Mouse (Mus musculus) embryonic facial prominence, embryonic 15.5 days (tissue): Measurements from ENCODE around the gene Man1b1. TPM values are rescaled to one million over a fixed set of nuclear protein-coding genes. Genes with fewer than 3 reads are reported as not detected.

Experiments
- ATAC-seq: fragments of 200-750 bp; cut with Nextera tagmentation; 2 replicates; pipeline ENCODE4 v1.8.0; 2017; ENCODE audit warnings: low read depth, moderate TSS enrichment; ENCODE audit not compliant: insufficient number of reproducible peaks, low FRiP score, low TSS enrichment
- H3K27ac ChIP-seq: fragments of 300-500 bp; sonication (generic); replicated peaks from 2 replicates; pipeline ENCODE4 v1.5.1; 2015; ENCODE audit warnings: mild to moderate bottlenecking, inconsistent platforms
- H3K27me3 ChIP-seq: fragments of 300-500 bp; sonication (generic); 2 replicates; pipeline ENCODE4 v1.6.1; 2015; ENCODE audit warnings: inconsistent platforms
- H3K36me3 ChIP-seq: fragments of 300-500 bp; sonication (generic); 2 replicates; pipeline ENCODE4 v1.6.1; 2015; ENCODE audit warnings: mild to moderate bottlenecking, inconsistent platforms
- H3K4me1 ChIP-seq: fragments of 300-500 bp; sonication (generic); 2 replicates; pipeline ENCODE4 v1.6.1; 2015; ENCODE audit warnings: inconsistent platforms
- H3K4me2 ChIP-seq: fragments of 300-500 bp; sonication (generic); replicated peaks from 2 replicates; pipeline ENCODE4 v1.6.1; 2015; ENCODE audit warnings: mild to moderate bottlenecking, inconsistent platforms
- H3K4me3 ChIP-seq: fragments of 300-500 bp; sonication (generic); replicated peaks from 2 replicates; pipeline ENCODE4 v1.5.1; 2015; ENCODE audit warnings: mild to moderate bottlenecking, inconsistent platforms
- H3K9ac ChIP-seq: fragments of 300-500 bp; sonication (generic); 2 replicates; pipeline ENCODE4 v1.6.1; 2015; ENCODE audit warnings: inconsistent platforms
- H3K9me3 ChIP-seq: fragments of 300-500 bp; sonication (generic); replicated peaks from 2 replicates; pipeline ENCODE4 v1.6.1; 2016; ENCODE audit warnings: inconsistent platforms
- WGBS: fragments of 180-500 bp; shearing (Covaris S2); methylation state at CpG from one replicate; pipeline ENCODE4 v1.1.7; 2015; 5-methylcytosine and 5-hydroxymethylcytosine counted together
- polyA plus RNA-seq: library from polyadenylated mRNA; unstranded; fragments of >200 nt; fragmentation: Nextera tagmentation; extraction: Ambion mirVana; gene quantifications from 2 replicates; pipeline ENCODE4 v1.2.1, GENCODE M21; 2015

Man1b1 gene
- polyA plus RNA-seq, 1 experiment from 2014 or later: 54.4 TPM

GRCm38 (mm10) chr2:25291184-25292053, 40.7 kb upstream of the Man1b1 start:
- Histone ChIP-seq H3K9ac (no peak overlapping the region), H3K4me3 (peak overlapping the region; percentile 38), H3K27ac (no peak overlapping the region), H3K27me3 (peaks cover 89% of the 10 kb centered on the region), H3K36me3 (no peaks in the 10 kb centered on the region), H3K4me2 (peak overlapping the region; percentile 55), H3K9me3 (no peaks in the 10 kb centered on the region), H3K4me1 (peaks cover 50% of the 10 kb centered on the region)
- ATAC-seq: no peak
- 4% methylated on average over 30 of the region's 32 CpGs for WGBS

GRCm38 (mm10) chr2:25292054-25292544, 40.0 kb upstream of the Man1b1 start:
- Histone ChIP-seq H3K9me3 (no peaks in the 10 kb centered on the region), H3K4me2 (peak overlapping the region; percentile 55), H3K9ac (no peak overlapping the region), H3K27me3 (peaks cover 95% of the 10 kb centered on the region), H3K4me1 (peaks cover 47% of the 10 kb centered on the region), H3K36me3 (no peaks in the 10 kb centered on the region), H3K4me3 (peak overlapping the region; percentile 38), H3K27ac (no peak overlapping the region)
- no peak for ATAC-seq
- WGBS: 3% methylated on average over 40 of the region's 43 CpGs

GRCm38 (mm10) chr2:25292856-25293255, 39.3 kb upstream of the Man1b1 start:
- WGBS: 0% methylated on average over 1 of the region's 1 CpGs
- H3K36me3 ChIP-seq: no peaks in the 10 kb centered on the region
- H3K27ac ChIP-seq: no peak overlapping the region
- no peak for ATAC-seq
- peaks cover 40% of the 10 kb centered on the region for H3K4me1 ChIP-seq
- H3K4me2 ChIP-seq: peak overlapping the region; percentile 55
- peaks cover 98% of the 10 kb centered on the region for H3K27me3 ChIP-seq
- H3K9me3 ChIP-seq: no peaks in the 10 kb centered on the region
- no peak overlapping the region for H3K9ac ChIP-seq
- H3K4me3 ChIP-seq: peak overlapping the region; percentile 38; the same call in 1 of the 2 replicates

GRCm38 (mm10) chr2:25293706-25294105, 38.4 kb upstream of the Man1b1 start:
- H3K27ac ChIP-seq: no peak overlapping the region
- no peaks in the 10 kb centered on the region for H3K9me3 ChIP-seq
- ATAC-seq: no peak
- WGBS: 66% methylated on average over 9 of the region's 9 CpGs
- no peaks in the 10 kb centered on the region for H3K36me3 ChIP-seq
- H3K4me1 ChIP-seq: peaks cover 36% of the 10 kb centered on the region
- peaks cover 90% of the 10 kb centered on the region for H3K27me3 ChIP-seq
- no peak overlapping the region for H3K9ac ChIP-seq
- no peak overlapping the region for H3K4me2 ChIP-seq
- H3K4me3 ChIP-seq: no peak overlapping the region

- peaks cover 56% of the 10 kb centered on the region for H3K27me3 ChIP-seq
- no peak overlapping the region for H3K9ac ChIP-seq
- WGBS: 70% methylated on average over 8 of the region's 8 CpGs
- no peak overlapping the region for H3K27ac ChIP-seq
- peaks cover 8% of the 10 kb centered on the region for H3K4me1 ChIP-seq
- H3K36me3 ChIP-seq: no peaks in the 10 kb centered on the region
- H3K4me3 ChIP-seq: no peak overlapping the region
- H3K4me2 ChIP-seq: no peak overlapping the region
- ATAC-seq: no peak
- H3K9me3 ChIP-seq: no peaks in the 10 kb centered on the region
Measured at GRCm38 (mm10) chr2:25297093-25297492, 35.0 kb upstream of the Man1b1 start.

GRCm38 (mm10) chr2:25298046-25298445, 34.1 kb upstream of the Man1b1 start:
- Histone ChIP-seq H3K9ac (no peak overlapping the region), H3K36me3 (no peaks in the 10 kb centered on the region), H3K4me1 (no peaks in the 10 kb centered on the region), H3K4me2 (no peak overlapping the region), H3K4me3 (no peak overlapping the region), H3K27me3 (peaks cover 50% of the 10 kb centered on the region), H3K27ac (no peak overlapping the region), H3K9me3 (no peaks in the 10 kb centered on the region)
- WGBS: 84% methylated on average over 10 of the region's 10 CpGs
- ATAC-seq: no peak

GRCm38 (mm10) chr2:25303452-25303851, 28.7 kb upstream of the Man1b1 start:
- Histone ChIP-seq H3K4me3 (no peak overlapping the region), H3K27ac (no peak overlapping the region), H3K27me3 (peaks cover 38% of the 10 kb centered on the region), H3K36me3 (no peaks in the 10 kb centered on the region), H3K4me2 (no peak overlapping the region), H3K4me1 (peaks cover 9% of the 10 kb centered on the region), H3K9me3 (no peaks in the 10 kb centered on the region), H3K9ac (no peak overlapping the region)
- 68% methylated on average over 3 of the region's 3 CpGs for WGBS
- ATAC-seq: no peak

- WGBS: 61% methylated on average over 7 of the region's 7 CpGs
- peak overlapping the region; percentile 80 for H3K4me2 ChIP-seq
- no peaks in the 10 kb centered on the region for H3K9me3 ChIP-seq
- H3K27ac ChIP-seq: no peak overlapping the region
- H3K36me3 ChIP-seq: no peaks in the 10 kb centered on the region
- no peak for ATAC-seq
- H3K4me3 ChIP-seq: no peak overlapping the region
- no peak overlapping the region for H3K9ac ChIP-seq
- peaks cover 9% of the 10 kb centered on the region for H3K4me1 ChIP-seq
- H3K27me3 ChIP-seq: peaks cover 44% of the 10 kb centered on the region
Measured at GRCm38 (mm10) chr2:25303931-25304656, 28.0 kb upstream of the Man1b1 start.

GRCm38 (mm10) chr2:25304657-25305541, 27.2 kb upstream of the Man1b1 start:
- Histone ChIP-seq H3K4me1 (peaks cover 9% of the 10 kb centered on the region), H3K4me3 (peak overlapping the region; percentile 43), H3K4me2 (peak overlapping the region; percentile 80), H3K9me3 (no peaks in the 10 kb centered on the region), H3K27me3 (peaks cover 48% of the 10 kb centered on the region), H3K36me3 (no peaks in the 10 kb centered on the region), H3K9ac (peak overlapping the region; percentile 15; the same call in 1 of the 2 replicates), H3K27ac (no peak overlapping the region)
- WGBS: 2% methylated on average over 44 of the region's 45 CpGs
- ATAC-seq: 0 out of 2 replicates have a peak, but pooled peaks have one; percentile 29

- H3K4me3 ChIP-seq: peak overlapping the region; percentile 43
- no peak for ATAC-seq
- peaks cover 55% of the 10 kb centered on the region for H3K27me3 ChIP-seq
- no peaks in the 10 kb centered on the region for H3K36me3 ChIP-seq
- H3K9ac ChIP-seq: 0 out of 2 replicates have a peak overlapping the region, but pooled peaks have one; percentile 15
- no peaks in the 10 kb centered on the region for H3K9me3 ChIP-seq
- 45% methylated on average over 14 of the region's 14 CpGs for WGBS
- H3K27ac ChIP-seq: no peak overlapping the region
- peaks cover 9% of the 10 kb centered on the region for H3K4me1 ChIP-seq
- peak overlapping the region; percentile 80 for H3K4me2 ChIP-seq
Measured at GRCm38 (mm10) chr2:25305587-25306359, 26.4 kb upstream of the Man1b1 start.
